Mouse (Mus musculus): ENCODE data around the gene Scd2.

- TF ChIP-seq POLR2A (IDR thresholded peaks at IDR 0.05; ENCODE audit: insufficient read depth, low read length) (no peak), CTCF (IDR thresholded peaks at IDR 0.05; ENCODE audit: low read depth, low read length) (no peak), EP300 (IDR thresholded peaks at IDR 0.05; ENCODE audit: insufficient read depth, low read depth, low read length) (no peak)
Measured at GRCm38 (mm10) chr19:44292941-44293768, at the start of gene Scd2.
